9 mouse cellular contexts compared by ENCODE assay signal in the genomic region with DNA sequence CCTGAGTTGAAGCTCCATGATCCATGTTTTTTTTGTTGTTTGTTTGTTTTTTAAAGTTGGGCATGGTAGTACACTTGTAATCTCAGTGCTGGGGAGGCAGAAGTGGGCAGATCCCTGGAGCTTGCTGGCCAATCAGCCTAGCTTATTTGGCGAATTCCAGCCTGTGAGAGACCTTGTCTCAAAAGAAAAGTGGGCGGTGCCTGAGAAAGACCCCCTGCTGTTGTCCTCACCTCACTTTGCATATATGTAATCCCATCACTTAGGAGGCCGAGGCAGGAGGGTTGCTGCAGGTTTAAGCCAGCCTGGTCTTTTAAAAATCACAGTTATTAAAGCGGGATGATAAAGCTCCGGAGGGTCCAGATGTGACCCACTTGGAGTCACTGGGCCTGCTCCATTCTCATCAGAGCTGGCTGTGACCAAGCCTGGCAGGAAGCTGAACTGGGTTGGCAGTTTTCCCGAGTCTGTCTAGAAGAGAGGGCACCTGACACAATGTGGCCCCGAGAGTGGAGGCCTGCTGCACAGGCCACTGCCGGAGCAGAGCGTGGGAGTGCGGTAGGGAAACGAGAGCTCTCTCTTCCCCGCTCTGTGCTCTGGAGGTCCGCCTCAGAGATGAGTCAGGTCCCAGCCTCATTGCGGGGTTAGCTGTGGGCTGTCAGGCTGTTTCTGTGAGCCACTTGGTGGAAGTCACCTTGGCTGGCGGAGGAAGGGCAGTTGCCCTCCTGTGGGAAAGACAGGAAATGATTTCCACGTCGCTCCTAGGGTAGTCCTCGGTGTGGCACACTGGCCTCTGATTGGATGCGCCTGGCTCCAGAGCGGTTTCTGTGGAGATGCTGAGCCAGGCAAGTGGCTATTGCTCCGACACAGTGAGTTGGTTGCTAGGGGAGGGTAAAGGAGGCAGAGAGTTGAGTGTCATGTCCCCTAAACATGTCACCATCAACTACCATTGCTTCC. TPM values are rescaled to one million over a fixed set of nuclear protein-coding genes. Genes with fewer than 3 reads are reported as not detected.
DNase-seq lines count a peak whose midpoint lies in the region; ATAC-seq and TF ChIP-seq lines count a peak whose summit lies in the region.
"Had no signal": no experiment of that assay in that cellular context is flagged by ENCODE, and none has a peak within 500 bp of the region (broad histone marks: within the 10 kb centered on the region; RNA-seq: fewer than 3 reads in every experiment).

No protein-coding gene starts in this region.

- H3K4me1 ChIP-seq in limb, embryonic 13.5 days, result peaks cover 17% of the 10 kb centered on the region; the same call in 1 of the 2 replicates
- peaks cover 17% of the 10 kb centered on the region for H3K4me1 ChIP-seq in limb, embryonic 10.5 days
- no peaks in the 10 kb centered on the region for H3K4me1 ChIP-seq in cortical plate, adult 2 months (ENCODE audit: control insufficient read depth, insufficient read depth, low read length)
- H3K4me1 ChIP-seq in heart, postnatal 0 days (ENCODE audit: control insufficient read depth, insufficient read depth), result peaks cover 17% of the 10 kb centered on the region

- no peaks in the 10 kb centered on the region; the same call in 1 of the 2 replicates for H3K27me3 ChIP-seq in limb, embryonic 13.5 days
- no peaks in the 10 kb centered on the region for H3K27me3 ChIP-seq in limb, embryonic 10.5 days (ENCODE audit: low read depth, poor library complexity, severe bottlenecking)
- no peaks in the 10 kb centered on the region for H3K27me3 ChIP-seq in heart, postnatal 0 days (ENCODE audit: control insufficient read depth, insufficient read depth, low read length)
- H3K27me3 ChIP-seq: stomach, embryonic 15.5 days had no signal

- DNase-seq in limb, embryonic 10.5 days (ENCODE audit: low spot score), result no peak
- peak; percentile 69 for DNase-seq in heart, postnatal 0 days (ENCODE audit: low spot score)
- DNase-seq in kidney, postnatal 25 days, result peak; percentile 70 to 79
- DNase-seq in lung, postnatal 36 days, result peak; percentile 60
- peak; percentile 63 for DNase-seq in testis, postnatal 14 days (ENCODE audit: low spot score)
- DNase-seq in gastrocnemius, postnatal 4 days (ENCODE audit: low spot score in 2 of 2), result no peak

- no peak overlapping the region for H3K4me3 ChIP-seq in limb, embryonic 13.5 days
- H3K4me3 ChIP-seq in limb, embryonic 10.5 days, result no peak overlapping the region
- H3K4me3 ChIP-seq in cortical plate, adult 2 months (ENCODE audit: insufficient read depth, low read length), result peak overlapping the region; percentile 21
- peak overlapping the region; percentile 25 for H3K4me3 ChIP-seq in heart, postnatal 0 days (ENCODE audit: low read depth, low read length)
- H3K4me3 ChIP-seq: stomach, embryonic 15.5 days had no signal

- 59% methylated on average over 21 of the region's 21 CpGs for WGBS in limb, embryonic 13.5 days
- WGBS in limb, embryonic 10.5 days, result 69% methylated on average over 21 of the region's 21 CpGs
- WGBS in heart, postnatal 0 days, result 23% methylated on average over 21 of the region's 21 CpGs

- H3K4me2 ChIP-seq in limb, embryonic 13.5 days (replicated peaks), result no peak overlapping the region
- peak overlapping the region; percentile 55 for H3K4me2 ChIP-seq in heart, postnatal 0 days (ENCODE audit: low read depth, low read length)
- H3K4me2 ChIP-seq: stomach, embryonic 15.5 days had no signal

- peak; percentile 76 for TF ChIP-seq POLR2A in cortical plate, adult 2 months (IDR thresholded peaks at IDR 0.05; ENCODE audit: extremely low read depth, insufficient read depth, low read length)

- no peaks in the 10 kb centered on the region for H3K9me3 ChIP-seq in limb, embryonic 13.5 days
- no peaks in the 10 kb centered on the region for H3K9me3 ChIP-seq in limb, embryonic 10.5 days (replicated peaks)
- H3K9me3 ChIP-seq in heart, postnatal 0 days (replicated peaks; ENCODE audit: control insufficient read depth, low read length), result no peaks in the 10 kb centered on the region
- H3K9me3 ChIP-seq: stomach, embryonic 15.5 days had no signal

- peaks cover 18% of the 10 kb centered on the region for H3K36me3 ChIP-seq in limb, embryonic 13.5 days
- H3K36me3 ChIP-seq in limb, embryonic 10.5 days, result peaks cover 25% of the 10 kb centered on the region
- peaks cover 17% of the 10 kb centered on the region for H3K36me3 ChIP-seq in heart, postnatal 0 days (replicated peaks; ENCODE audit: control insufficient read depth, insufficient read depth, low read length)

- TF ChIP-seq EP300 in heart, postnatal 0 days (IDR thresholded peaks at IDR 0.05; ENCODE audit: low read depth), result no peak

- no peak overlapping the region for H3K27ac ChIP-seq in limb, embryonic 13.5 days
- no peak overlapping the region for H3K27ac ChIP-seq in limb, embryonic 10.5 days
- H3K27ac ChIP-seq in cortical plate, adult 2 months (ENCODE audit: insufficient read depth, low read length), result no peak overlapping the region
- peak overlapping the region; percentile 96 for H3K27ac ChIP-seq in heart, postnatal 0 days (ENCODE audit: low read depth)
- H3K27ac ChIP-seq: stomach, embryonic 15.5 days had no signal

- no peak for TF ChIP-seq CTCF in cortical plate, adult 2 months (IDR thresholded peaks at IDR 0.05; ENCODE audit: extremely low read depth, insufficient read depth, low read length)
- TF ChIP-seq CTCF in heart, postnatal 0 days (IDR thresholded peaks at IDR 0.05; ENCODE audit: low read depth), result no peak; the same call in 1 of the 2 replicates

- ATAC-seq in limb, embryonic 13.5 days (ENCODE audit: low FRiP score, low read depth), result no peak
- ATAC-seq in heart, postnatal 0 days (ENCODE audit: insufficient read depth, low read depth), result peak; percentile 83

- H3K9ac ChIP-seq in limb, embryonic 13.5 days, result 0 out of 2 replicates have a peak overlapping the region, but pooled peaks have one; percentile 35
- peak overlapping the region; percentile 44; the same call in 1 of the 2 replicates for H3K9ac ChIP-seq in heart, postnatal 0 days (replicated peaks; ENCODE audit: low read depth, low read length)
- H3K9ac ChIP-seq: stomach, embryonic 15.5 days had no signal

RNA-seq across cellular contexts. Expression of a gene that starts 11.0 kb away (rescaled TPM):
- 54.8 and 55.5 TPM in 2 replicates for polyA plus RNA-seq in limb, embryonic 13.5 days (2015; fragmentation: Nextera tagmentation; extraction: Ambion mirVana)
- polyA plus RNA-seq in limb, embryonic 10.5 days (2016; fragmentation: Nextera tagmentation; extraction: Ambion mirVana), result 57.9 and 68.1 TPM in 2 replicates
- 68.8 and 69.7 TPM in 2 replicates for polyA plus RNA-seq in cortical plate, adult 2 months (2012; rRNA removed)
- 77.6 and 240 TPM in 2 replicates for total RNA-seq in heart, postnatal 0 days (2014; rRNA removed; ENCODE audit: low replicate concordance)
- polyA plus RNA-seq in heart, postnatal 0 days (2015; fragmentation: Nextera tagmentation; extraction: Ambion mirVana), result 156 TPM in 2 replicates
- 100 to 1,000 TPM in 1 of 2 experiments, 10 to 100 TPM in 1; 97.6 to 102 TPM for total RNA-seq in gastrocnemius, postnatal 4 days (2021)

Comparison
In these comparisons a context has a peak if more than half of its experiments do, and no peak if none do; other contexts are left out.
1. H3K4me3 ChIP-seq: peak in cortical plate, adult 2 months (single experiment) and heart, postnatal 0 days (single experiment); none in limb, embryonic 13.5 days (single experiment) and limb, embryonic 10.5 days (single experiment).
2. DNase-seq: peak in heart, postnatal 0 days (single experiment), kidney, postnatal 25 days (2 of 2), lung, postnatal 36 days (single experiment) and testis, postnatal 14 days (single experiment); none in limb, embryonic 10.5 days (single experiment) and gastrocnemius, postnatal 4 days (0 of 2).